Mouse (Mus musculus): ENCODE measurements around the gene Pbx4.

DNA sequence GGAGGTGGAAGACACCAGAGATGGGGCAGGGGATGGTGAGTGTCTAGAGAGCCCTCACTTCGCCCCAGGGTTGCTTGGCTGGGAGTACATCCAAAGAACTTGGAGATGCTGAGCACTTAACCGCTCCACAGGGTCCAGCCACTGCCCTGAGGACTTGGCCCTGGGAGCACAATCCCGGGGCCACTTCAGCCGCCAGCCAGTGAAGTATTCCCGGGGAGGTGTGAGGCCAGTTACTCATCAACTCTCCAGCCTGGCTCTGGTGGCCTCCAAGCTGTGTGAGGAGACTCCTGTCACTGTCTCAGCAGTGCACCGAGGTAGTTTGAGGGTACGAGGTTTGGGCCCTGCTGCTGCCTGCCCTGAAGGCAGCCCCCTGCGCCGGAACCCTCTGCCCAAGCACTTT lies 11.8 kb upstream of the Pbx4 start:
- TF ChIP-seq CTCF (IDR thresholded peaks at IDR 0.05; ENCODE audit: low read depth) (no peak), EP300 (IDR thresholded peaks at IDR 0.05; ENCODE audit: low read depth) (no peak)
